ENCODE assay signal across 8 mouse cellular contexts in genomic region chr3:104596451-104597134, GRCm38 (mm10). TPM values are rescaled to one million over a fixed set of nuclear protein-coding genes. Genes with fewer than 3 reads are reported as not detected.
DNase-seq lines count a peak whose midpoint lies in the region; ATAC-seq and TF ChIP-seq lines count a peak whose summit lies in the region.

No protein-coding gene starts in this region.

- no peaks in the 10 kb centered on the region for H3K27me3 ChIP-seq in kidney, embryonic 14.5 days (ENCODE audit: control insufficient read depth, insufficient read depth, low read length)
- no peaks in the 10 kb centered on the region for H3K27me3 ChIP-seq in kidney, adult 2 months (replicated peaks; ENCODE audit: control insufficient read depth, insufficient read depth, low read length)
- H3K27me3 ChIP-seq in neural tube, embryonic 11.5 days (ENCODE audit: control insufficient read depth, insufficient read depth, low read length) = no peaks in the 10 kb centered on the region

- TF ChIP-seq CTCF in kidney, adult 2 months (conservative IDR thresholded peaks at IDR 0.05; ENCODE audit: insufficient read depth, insufficient read length, low read depth, low read length) = no peak

- no peak for ATAC-seq in kidney, embryonic 14.5 days (ENCODE audit: low FRiP score, low TSS enrichment)
- no peak for ATAC-seq in neural tube, embryonic 11.5 days (ENCODE audit: insufficient read depth, low FRiP score, low TSS enrichment)

- no peak overlapping the region for H3K4me3 ChIP-seq in kidney, embryonic 14.5 days (ENCODE audit: low read length)
- no peak overlapping the region for H3K4me3 ChIP-seq in kidney, adult 2 months (ENCODE audit: insufficient read depth, low read depth, low read length)
- no peak overlapping the region for H3K4me3 ChIP-seq in neural tube, embryonic 11.5 days (ENCODE audit: low read depth, low read length)

- H3K36me3 ChIP-seq in kidney, embryonic 14.5 days (ENCODE audit: control insufficient read depth, insufficient read depth, low read length) = no peaks in the 10 kb centered on the region
- no peaks in the 10 kb centered on the region for H3K36me3 ChIP-seq in kidney, adult 2 months (ENCODE audit: control insufficient read depth, insufficient read depth, low read length)
- H3K36me3 ChIP-seq in neural tube, embryonic 11.5 days (ENCODE audit: control insufficient read depth, insufficient read depth, low read length) = no peaks in the 10 kb centered on the region

- no peak for TF ChIP-seq POLR2A in kidney, adult 2 months (IDR thresholded peaks at IDR 0.05; ENCODE audit: low read depth, low read length)

- no peaks in the 10 kb centered on the region for H3K9me3 ChIP-seq in kidney, embryonic 14.5 days (ENCODE audit: control insufficient read depth, low read length)
- no peaks in the 10 kb centered on the region for H3K9me3 ChIP-seq in neural tube, embryonic 11.5 days (ENCODE audit: control insufficient read depth, low read length)

- H3K4me1 ChIP-seq in kidney, embryonic 14.5 days (ENCODE audit: control insufficient read depth, insufficient read depth, low read length) = peaks cover 13% of the 10 kb centered on the region; the same call in 1 of the 2 replicates
- peaks cover 14% of the 10 kb centered on the region for H3K4me1 ChIP-seq in kidney, adult 2 months (ENCODE audit: control insufficient read depth, insufficient read depth, low read length)
- no peaks in the 10 kb centered on the region for H3K4me1 ChIP-seq in neural tube, embryonic 11.5 days (ENCODE audit: control insufficient read depth, insufficient read depth, low read length)

- WGBS in kidney, embryonic 14.5 days = 66% methylated on average over 6 of the region's 6 CpGs
- 34% methylated on average over 6 of the region's 6 CpGs for WGBS in kidney, adult 2 months
- 80% methylated on average over 6 of the region's 6 CpGs for WGBS in neural tube, embryonic 11.5 days

- DNase-seq in cerebellum, postnatal 10 days = peak; percentile 54 to 61
- DNase-seq in cerebellum, adult 11 months = no peak
- no peak for DNase-seq in kidney, adult 2 months
- DNase-seq in neural tube, embryonic 11.5 days (ENCODE audit: low spot score) = peak; percentile 13
- no peak for DNase-seq in neural tube, embryonic 10.5 days (ENCODE audit: extremely low spot score, low spot score)
- DNase-seq in right cerebral cortex, postnatal 14 days = no peak
- no peak for DNase-seq in ovary, adult 18-20 months (ENCODE audit: low spot score)

- H3K4me2 ChIP-seq in kidney, embryonic 14.5 days (replicated peaks; ENCODE audit: low read depth, low read length) = no peak overlapping the region
- H3K4me2 ChIP-seq in neural tube, embryonic 11.5 days (ENCODE audit: low read depth) = no peak overlapping the region

- no peak overlapping the region for H3K9ac ChIP-seq in kidney, embryonic 14.5 days (ENCODE audit: low read depth, low read length)
- H3K9ac ChIP-seq in neural tube, embryonic 11.5 days (ENCODE audit: low read length) = no peak overlapping the region

- H3K27ac ChIP-seq in kidney, embryonic 14.5 days (ENCODE audit: low read depth, low read length) = peak overlapping the region; percentile 42; the same call in 1 of the 2 replicates
- no peak overlapping the region for H3K27ac ChIP-seq in kidney, adult 2 months (ENCODE audit: insufficient read depth, low read depth, low read length)
- H3K27ac ChIP-seq in neural tube, embryonic 11.5 days (ENCODE audit: low read depth, low read length) = no peak overlapping the region

RNA-seq across cellular contexts. Expression of gene Slc16a1, which starts 41.9 kb away (rescaled TPM):
- 34.1 and 55.2 TPM in 2 replicates for polyA plus RNA-seq in kidney, embryonic 14.5 days (2014; fragmentation: Nextera tagmentation; extraction: Ambion mirVana)
- 18.3 and 23.1 TPM in 2 replicates for polyA plus RNA-seq in kidney, adult 2 months (2012; rRNA removed)
- 35.3 and 38.7 TPM in 2 replicates for polyA plus RNA-seq in neural tube, embryonic 11.5 days (2014; fragmentation: Nextera tagmentation; extraction: Ambion mirVana)

Comparison
In these comparisons a context has a peak if more than half of its experiments do, and no peak if none do; other contexts are left out.
1. DNase-seq: peak in cerebellum, postnatal 10 days (2 of 2) and neural tube, embryonic 11.5 days (single experiment); none in cerebellum, adult 11 months (single experiment), kidney, adult 2 months (single experiment), neural tube, embryonic 10.5 days (single experiment), right cerebral cortex, postnatal 14 days (single experiment) and ovary, adult 18-20 months (single experiment).